Mouse (Mus musculus): ENCODE data around the gene Sertad3.
"Not testable (repeated sequence)": the region's sequence is repeated elsewhere in the genome, so short reads cannot be mapped to it uniquely, and the experiment has no call there.

Sertad3 gene

DNA sequence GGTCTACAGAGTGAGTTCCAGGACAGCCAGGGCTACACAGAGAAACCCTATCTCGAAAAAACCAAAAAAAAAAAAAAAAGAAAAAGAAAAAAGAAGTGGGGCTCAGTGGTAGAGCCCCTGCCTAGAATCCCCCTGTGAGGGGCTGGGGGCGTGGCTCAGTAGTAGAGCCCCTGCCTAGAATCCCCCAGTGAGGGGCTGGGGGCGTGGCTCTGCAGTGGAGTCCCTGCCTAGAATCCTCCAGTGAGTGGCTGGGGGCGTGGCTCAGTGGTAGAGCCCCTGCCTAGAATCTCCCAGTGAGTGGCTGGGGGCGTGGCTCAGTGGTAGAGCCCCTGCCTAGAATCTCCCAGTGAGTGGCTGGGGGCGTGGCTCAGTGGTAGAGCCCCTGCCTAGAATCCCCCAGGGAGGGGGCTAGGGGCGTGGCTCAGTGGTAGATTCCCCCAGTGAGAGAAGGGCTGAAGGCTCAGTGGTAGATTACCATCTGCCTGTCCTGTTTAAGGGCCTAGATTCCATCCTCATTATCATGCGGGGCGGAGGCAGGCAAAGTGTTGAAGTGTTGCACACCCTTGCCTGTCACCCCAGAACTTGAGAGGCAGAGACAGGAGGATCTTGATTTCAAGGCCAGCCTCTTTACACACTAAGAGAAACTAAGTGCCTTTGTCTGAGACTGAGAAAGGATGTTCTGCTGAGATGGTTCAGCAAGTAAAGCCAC, 21.2 kb downstream of the Sertad3 start:
- DNase-seq = not testable (repeated sequence)

GRCm38 (mm10) chr7:27499036-27499435, 25.5 kb downstream of the Sertad3 start, which contains the start of gene Prx:
Gene Prx (plus strand): TSS chr7:27499324.
- no peak for DNase-seq

DNA sequence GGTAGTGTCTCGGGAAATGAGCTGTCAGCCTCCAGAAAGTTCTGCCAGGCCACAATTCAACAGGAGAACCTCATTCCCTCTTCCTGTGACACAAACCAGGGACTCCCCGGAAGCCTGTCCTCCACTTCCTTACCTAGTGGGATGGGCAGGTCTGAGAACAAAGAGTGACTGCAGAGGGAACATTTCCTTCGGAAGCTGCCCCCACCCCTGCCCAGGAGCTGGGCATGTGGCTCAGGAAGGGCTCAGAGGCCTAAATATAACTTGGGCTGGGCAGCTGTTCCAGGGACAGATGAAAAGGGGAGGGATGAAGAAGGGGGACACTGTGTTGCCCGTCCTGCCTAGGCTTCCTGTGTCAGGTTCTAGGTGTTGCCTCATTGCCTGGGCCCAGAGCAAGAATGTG, 28.1 kb downstream of the Sertad3 start:
- no peak for DNase-seq

DNA sequence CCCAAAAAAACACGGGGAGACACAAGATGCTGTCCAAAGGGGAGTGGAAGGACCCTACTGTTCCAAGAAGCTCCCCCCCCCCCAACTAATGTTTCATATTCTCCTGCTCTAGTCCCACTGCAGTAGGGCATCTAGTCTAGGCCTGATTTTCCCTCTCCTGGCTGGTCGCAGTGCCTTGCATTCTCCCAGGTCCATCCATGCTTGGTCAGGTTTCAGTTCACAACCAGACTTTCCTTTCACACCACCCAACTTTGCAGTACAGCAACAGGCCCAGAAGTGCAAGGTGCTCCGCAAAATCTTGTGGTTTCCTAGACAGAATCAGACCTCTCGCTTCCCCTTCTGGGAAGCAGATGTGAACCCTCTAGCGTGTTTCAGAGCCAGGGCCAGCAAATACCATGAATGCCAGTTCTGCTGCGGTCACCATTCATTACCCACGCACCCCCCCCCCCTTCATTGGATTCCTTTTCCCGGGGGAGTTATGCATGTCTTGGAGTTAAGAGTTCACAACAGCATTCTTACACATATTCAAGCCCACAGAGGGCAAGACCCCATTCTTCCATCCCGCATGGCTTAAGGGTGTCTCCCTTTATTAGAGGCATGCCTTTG, 33.3 kb downstream of the Sertad3 start:
- DNase-seq = no peak

DNA sequence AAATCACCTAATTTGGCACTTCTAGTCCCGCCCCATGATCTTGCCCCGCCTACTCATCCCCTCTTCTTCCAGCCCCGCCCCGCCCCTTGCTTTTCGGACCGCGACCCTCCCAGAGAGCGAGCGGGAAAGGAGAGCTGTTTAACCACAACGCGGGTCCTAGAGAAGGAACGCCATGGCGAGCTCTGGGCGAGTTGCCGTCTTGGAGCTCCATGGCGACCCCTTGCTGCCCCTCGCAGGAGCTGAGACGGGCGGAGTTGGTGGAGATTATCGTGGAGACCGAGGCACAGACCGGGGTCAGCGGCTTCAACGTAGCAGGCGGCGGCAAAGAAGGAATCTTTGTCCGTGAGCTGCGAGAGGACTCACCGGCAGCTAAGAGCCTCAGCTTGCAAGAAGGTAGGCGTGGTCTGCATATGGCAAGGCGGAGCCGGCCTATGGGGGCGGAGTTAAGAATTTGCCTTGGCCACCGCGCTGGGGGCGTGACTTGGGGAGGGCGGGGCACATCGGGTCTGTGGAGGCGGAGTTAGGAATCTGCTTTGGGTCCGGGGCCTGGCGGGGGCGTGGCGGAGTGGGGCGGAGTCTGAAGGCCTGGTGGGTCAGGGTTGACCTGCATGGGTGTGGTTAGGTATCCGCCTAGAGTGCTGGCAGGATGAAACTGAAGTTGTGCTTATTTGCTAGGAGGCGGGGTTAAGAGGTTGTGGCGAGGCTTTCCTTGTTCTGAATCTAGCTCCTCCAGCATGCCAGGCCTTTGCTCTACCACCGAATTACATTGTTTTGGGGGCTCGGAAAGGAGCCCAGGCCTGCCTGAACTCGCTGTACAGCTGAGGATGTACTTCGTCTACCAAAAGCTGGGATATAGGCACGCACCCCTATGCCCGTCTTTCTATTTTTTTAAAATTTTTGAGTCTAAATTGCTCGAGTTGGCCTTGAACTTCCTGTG, 34.4 kb downstream of the Sertad3 start:
- peak; percentile 92 for DNase-seq

DNA sequence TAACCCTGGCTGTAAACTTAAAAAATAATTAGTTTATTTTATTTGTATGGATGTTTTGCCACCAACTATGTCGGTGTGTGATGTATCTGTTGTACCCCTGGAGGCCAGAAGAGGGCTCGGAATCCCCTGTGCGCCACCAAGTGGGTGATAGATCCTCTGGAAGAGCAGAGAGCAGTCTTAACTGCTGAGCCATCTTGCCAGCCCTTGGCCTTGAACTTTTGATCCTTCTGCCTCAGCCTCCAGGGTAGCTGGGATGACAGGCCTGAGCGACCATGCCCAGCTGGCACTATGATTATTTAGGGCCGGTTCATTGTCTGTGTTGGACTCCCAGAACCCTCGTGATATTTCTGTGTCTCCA, 35.1 kb downstream of the Sertad3 start:
- peak; percentile 53 for DNase-seq

DNA sequence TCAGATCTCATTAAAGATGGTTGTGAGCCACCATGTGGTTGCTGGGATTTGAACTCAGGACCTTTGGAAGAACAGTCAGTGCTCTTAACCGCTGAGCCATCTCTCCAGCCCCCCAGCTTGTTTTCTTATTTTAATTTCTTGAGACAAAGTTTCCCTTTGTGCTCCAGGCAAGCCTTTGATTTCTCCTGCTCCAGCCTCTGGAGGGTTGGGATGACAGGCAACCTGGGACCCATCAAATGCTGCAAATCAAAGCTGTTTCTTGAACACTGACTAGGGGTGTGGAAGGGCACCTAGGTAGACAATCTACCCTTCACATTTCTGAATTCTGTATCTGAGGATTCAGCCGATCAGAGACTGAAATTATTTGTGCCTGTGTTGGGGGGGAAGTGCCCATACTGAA, 37.2 kb downstream of the Sertad3 start:
- no peak for DNase-seq

- no peak for DNase-seq
These were observed 41.4 kb downstream of the Sertad3 start for GRCm38 (mm10) chr7:27514961-27515360.

GRCm38 (mm10) chr7:27518314-27518713, 44.7 kb downstream of the Sertad3 start:
- DNase-seq = no peak

- DNase-seq = no peak
These were observed 46.5 kb downstream of the Sertad3 start for GRCm38 (mm10) chr7:27520104-27520503.

DNA sequence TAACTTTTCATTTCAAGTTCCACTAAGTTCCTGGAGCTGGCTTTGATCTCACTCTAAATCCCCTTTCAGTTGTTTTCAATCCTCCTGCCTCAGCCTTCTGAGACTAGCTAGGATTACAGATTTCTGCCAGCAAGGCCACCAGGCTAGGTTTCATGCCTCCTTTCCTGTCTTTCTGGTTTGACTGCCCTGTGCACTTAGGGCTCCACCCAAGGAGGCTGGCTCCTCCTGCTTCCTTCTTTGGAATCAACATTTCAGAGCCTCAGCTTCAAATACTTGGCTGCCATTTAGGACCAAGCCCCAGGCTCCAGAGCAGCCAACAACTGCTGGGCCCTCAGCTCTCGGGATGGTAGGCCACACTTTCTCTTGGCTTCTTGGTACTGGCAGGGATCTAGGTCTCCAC, 47.0 kb downstream of the Sertad3 start:
- no peak for DNase-seq

GRCm38 (mm10) chr7:27522967-27523366, 49.4 kb downstream of the Sertad3 start, which contains the start of gene Hipk4:
Gene Hipk4 (plus strand): TSS chr7:27523267.
- no peak for DNase-seq

DNA sequence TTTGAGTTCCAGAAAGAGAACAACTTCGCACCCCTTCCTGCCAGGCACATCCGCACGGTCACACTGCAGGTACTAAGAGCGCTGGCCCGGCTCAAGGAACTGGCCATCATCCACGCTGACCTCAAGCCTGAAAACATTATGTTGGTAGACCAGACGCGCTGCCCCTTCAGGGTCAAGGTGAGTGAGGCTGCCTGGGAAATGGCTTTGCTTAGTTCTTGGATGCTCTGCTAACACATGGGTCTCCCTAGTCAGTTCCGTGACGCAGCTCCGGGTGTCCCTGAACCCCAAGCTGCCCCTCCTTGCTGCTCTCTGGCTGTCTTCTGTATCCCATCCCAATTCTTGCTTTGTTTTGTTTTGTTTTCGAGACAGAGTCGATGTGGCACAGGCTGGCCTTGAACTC, 50.2 kb downstream of the Sertad3 start:
- DNase-seq = no peak

DNA sequence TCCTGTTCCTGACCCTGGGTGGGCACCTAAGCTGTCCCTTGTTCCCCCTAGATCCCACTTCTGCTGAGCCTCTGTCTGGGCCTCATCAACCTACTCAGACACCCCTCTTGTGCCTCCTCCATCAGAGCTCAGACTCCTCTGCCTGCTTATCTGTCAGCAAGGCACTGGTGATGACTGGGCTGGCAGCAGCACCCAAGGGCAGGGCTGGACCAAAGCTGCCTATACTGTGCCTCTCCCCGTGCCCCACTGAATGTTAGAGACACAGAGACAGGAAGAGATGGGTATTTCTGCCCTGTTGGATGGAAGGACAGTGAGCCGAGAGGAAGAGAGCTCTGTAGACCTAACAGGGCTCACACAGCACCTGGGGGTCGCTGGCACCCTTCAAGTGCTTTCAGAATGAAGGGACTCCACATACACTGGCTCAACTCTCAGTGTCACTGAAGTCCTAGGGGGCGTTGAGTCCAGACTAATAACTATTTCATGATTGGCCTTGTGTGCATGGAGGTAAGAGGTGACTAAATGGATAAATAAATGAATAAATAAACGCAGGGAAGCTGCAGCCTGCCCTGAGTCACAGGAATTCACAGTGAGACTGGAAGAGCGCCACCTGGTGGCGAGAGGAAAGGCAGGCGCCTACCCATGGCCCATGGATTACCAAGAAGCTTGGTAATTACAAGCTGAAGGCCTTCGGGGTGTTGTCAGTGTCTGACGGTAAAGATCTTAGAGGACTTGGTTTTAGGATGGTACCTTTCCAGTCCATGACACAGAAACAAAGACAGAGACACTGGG, 52.7 kb downstream of the Sertad3 start:
- DNase-seq = peak; percentile 75

Data from layer of hippocampus, adult 9-11 months (tissue).